Mouse (Mus musculus): ENCODE results near the gene Ror1.

The Ror1 gene

DNA sequence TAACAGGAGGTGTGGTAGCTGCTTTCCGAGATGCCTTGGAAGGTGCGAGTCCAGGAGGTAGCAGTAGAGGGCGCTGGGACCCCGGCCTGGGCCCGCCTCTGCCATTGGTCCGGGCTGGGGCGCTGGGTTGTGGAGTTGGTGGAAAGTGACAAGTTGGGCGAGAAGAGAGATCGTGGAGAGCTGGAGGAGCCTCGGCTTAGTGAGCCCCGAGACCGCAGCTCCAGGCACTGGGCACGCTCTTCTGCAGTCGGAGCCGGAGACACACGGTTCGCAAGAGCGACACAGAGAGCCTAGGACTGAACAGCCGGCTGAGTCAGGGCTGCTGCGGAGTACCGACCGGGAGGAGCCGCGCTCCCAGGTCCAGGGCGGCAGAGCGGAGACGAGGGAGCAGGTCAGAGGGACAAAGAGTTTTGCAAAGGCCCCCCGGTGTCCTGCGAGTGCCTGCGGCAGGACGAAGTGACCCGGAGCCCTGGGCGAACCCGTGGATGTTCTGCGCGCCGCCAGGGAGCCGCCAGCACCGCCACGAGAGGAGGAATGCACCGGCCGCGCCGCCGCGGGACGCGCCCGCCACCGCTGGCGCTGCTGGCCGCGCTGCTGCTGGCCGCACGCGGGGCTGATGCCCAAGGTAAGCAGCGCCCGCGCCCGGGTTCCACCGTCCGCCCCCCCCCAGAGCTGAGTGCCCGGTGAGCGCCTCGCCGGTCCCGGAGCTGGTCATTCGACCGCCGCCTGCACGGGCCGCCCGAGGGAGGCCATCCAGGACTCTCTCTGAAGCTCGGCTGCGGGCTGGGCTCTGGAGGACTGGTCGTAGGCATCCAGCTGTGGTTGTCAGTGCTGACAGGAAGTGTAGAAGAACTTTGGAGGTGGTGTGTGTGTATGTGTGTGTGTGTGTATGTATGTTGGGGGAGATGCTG, at the start of gene Ror1:
Ror1 (plus strand) TSS at position 107 of the 911 bp plus-strand sequence.
- ATAC-seq (ENCODE audit: insufficient number of reproducible peaks, low FRiP score, low TSS enrichment): peak; percentile 89

DNA sequence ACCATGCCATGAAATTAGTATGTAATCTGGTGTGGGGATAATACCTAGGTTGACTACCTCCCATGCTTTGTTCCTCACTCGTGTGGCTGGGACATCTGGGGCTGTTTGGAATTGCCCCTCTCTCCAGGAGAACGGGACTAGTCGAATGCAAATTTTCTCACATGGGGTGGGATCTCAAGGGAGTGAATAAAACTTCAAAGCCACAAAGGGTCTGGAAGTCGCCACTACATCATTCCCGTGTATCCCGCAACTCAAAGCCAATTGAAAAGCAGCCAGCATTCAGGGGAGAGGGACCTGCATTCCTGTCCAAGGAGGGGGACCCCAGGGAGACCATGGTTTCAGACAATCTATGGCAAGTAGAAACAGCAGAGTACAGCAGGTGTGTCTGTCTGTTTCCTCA, 48.5 kb upstream of the Ror1 start:
- ATAC-seq (ENCODE audit: insufficient number of reproducible peaks, low FRiP score, low TSS enrichment): no peak

DNA sequence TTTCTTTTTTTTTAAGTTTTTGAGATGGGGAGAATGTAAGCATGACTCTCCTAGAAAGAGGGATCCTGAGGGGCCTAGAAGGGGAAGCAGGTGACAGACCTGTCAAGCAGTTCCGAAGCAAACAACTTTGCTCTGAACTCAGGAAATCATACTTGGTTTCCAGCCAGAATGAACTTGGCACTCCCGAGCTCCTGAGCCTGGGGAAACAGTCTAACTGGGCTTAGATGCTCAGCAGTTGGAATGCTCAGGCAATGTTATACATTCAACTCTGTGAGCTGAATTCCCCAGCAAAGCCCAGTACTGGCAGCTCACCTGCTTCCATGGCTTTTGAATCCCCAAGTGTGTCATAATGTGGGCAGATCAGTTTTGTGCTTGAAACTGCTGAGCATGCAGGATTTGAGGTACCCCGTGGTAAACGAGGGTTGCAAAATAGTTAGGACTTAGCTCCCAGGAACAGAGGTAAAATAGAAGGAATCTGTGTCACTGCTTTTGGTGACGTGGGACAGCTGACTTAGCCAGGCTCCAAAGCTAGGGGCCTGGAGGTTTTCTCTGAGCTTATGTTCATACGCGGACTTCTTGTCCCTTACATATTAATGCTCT, 47.1 kb upstream of the Ror1 start:
- no peak for ATAC-seq (ENCODE audit: insufficient number of reproducible peaks, low FRiP score, low TSS enrichment)

DNA sequence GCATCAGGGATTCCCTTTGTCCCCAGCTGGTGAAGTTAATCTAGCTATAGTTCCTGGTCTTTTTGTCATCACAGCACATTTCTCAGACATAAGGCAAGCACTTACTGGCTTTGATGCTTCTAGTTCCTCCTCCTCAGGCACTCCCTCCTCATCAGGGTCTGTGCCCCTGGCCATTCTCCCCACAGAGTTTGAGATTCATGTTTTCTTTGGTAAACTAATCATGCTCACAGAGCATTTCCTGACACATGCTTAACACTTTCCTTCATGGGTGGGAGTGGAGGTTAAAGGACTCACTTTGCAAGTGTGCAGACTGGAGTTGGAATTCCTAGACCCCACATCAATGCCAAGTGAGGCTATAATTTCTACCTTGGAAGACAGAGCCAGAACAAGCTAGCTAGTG, 43.8 kb upstream of the Ror1 start:
- ATAC-seq (ENCODE audit: insufficient number of reproducible peaks, low FRiP score, low TSS enrichment): no peak

DNA sequence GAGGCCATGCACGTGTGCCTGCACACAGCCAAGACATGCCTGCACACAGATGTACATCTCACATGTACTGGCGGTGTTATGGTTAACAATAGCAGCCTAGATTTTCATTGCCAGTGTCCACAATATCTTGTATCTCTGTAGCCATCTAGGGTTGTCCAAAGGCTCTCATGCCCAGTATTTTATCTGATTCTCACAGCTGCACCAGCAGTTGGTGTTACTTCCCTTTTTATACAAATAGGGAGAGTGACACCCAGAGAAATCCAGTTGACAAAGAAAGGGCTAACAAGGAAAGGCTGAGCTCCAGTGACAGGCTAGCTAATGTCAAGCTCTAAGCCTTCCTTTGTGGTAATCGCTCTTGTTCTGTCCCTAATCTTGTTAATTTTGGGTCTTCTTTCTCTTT, 43.3 kb upstream of the Ror1 start:
- no peak for ATAC-seq (ENCODE audit: insufficient number of reproducible peaks, low FRiP score, low TSS enrichment)

DNA sequence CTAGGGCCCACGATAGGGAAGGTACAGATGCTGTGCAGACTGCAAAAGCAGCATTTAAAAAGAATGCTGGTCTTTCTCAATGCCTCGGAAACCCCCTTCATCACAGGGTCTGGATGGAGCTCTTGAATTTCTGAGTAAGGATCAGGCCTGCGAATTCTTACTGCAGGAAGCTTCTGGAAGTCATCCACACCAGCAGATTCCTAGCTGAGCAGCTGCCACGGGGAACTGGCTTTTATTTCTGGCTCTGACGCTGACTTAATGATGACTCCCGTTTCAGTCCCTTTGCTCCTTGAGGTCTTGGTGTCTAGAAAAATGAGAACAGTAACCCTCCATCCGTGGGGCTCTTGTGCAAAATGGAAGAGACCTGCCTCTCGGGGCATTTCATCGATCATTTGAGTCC, 39.5 kb upstream of the Ror1 start:
- no peak for ATAC-seq (ENCODE audit: insufficient number of reproducible peaks, low FRiP score, low TSS enrichment)

DNA sequence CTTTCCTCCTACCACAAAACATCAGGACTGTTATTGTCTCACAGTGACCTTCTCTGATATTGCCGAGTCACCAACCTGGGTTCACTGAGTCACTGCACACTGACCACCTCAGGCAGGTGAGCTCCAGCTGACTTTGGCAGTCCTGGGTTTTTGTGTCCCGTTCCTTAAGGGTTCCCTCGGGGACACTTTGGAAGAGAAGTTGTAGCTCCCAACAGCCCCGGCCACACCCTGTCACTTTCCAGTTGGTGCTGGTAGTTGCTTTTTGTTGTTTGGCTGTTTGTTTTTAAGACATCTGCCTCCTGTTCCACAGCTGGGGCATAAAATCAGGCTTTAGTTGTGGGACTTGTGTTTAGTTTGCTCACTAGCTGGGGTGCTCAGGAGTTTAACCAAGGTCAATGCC, 39.1 kb upstream of the Ror1 start:
- ATAC-seq (ENCODE audit: insufficient number of reproducible peaks, low FRiP score, low TSS enrichment): no peak

DNA sequence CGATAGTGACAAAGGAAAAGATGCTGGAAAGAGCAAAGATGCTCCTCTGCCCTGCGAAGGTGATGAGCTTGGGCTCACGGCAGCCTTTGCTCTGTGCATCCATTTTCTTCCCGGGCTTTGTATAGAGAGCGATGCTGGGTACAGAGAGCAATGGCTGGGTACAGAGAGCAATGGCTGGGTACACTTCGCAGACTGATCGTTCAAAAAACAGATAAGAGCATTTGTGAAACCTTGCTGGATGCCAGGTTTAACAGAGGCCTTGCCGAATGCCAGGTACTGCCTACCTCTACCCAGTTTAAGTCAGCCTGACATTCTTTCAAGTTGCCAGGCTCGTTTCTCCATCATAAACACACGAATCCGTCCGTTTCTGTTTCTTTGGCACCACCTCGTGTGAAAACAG, 38.2 kb upstream of the Ror1 start:
- no peak for ATAC-seq (ENCODE audit: insufficient number of reproducible peaks, low FRiP score, low TSS enrichment)

DNA sequence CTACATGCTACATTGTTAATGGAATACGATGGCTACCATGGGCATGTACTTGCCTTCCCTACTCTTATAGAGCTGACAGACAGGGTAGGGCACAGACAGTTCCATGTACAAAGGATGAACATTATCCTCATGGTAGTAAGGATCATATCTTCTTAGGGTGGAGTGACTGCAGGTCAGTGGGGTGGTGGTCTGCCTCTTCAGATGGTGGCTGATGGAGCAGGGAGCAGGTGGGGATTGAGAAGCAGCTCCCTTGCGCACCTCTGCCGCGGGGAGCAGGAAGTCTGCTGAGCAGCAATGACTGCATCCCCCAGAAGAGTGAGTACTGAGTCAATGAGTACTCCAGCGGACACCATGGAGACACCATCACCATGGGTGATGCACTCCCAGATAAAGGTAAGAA, 37.0 kb upstream of the Ror1 start:
- no peak for ATAC-seq (ENCODE audit: insufficient number of reproducible peaks, low FRiP score, low TSS enrichment)

DNA sequence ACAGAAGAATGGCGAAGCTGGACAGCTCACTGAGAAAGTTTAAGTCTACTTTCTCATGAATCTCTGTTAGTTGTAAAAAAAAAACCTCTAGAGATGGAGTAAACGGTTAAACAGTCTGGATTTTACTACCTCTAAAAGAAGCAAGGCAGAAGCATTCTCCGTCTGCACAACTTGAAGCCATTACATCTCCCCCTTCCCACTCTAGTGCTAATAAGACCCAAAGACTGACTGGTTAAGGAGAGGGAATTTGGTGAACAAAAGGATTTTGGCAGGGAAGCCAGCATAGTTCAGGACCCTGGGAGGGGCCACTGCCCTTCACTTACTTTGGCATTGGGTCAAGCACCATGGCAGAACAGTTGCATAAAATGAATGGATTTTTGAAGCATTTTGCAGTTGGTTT, 35.8 kb upstream of the Ror1 start:
- ATAC-seq (ENCODE audit: insufficient number of reproducible peaks, low FRiP score, low TSS enrichment): no peak

DNA sequence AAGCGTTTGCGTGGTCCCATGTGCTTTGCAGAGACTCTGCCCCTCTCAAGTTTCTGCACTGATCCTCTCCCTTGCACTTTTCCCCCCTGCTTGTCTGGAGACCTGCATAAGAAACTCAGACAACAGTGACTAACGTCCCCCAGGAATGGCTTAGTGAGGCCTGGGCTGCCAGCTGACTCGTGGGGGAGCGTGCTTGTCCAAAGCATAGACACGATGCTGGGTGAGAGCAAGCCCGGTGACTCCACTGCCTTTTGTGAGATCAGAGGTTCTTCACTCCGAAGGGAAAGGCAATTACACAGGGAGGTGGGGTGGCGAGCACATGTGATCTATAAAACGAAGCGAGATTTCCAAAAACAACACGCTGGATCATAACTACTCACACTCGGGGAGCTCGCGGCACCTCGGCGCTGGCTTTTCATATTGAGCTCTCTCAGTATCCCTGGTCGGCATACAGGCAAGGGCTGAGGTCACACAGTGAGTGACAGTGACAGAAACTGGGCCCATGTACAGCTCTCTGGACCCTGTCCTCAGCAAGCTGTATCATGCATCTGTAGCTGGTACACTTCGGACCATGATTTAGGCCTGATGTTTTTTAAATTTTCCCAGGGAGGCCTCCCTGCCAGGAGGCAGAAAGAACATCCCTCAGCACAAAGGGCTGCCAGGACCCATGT, 34.1 kb upstream of the Ror1 start:
- no peak for ATAC-seq (ENCODE audit: insufficient number of reproducible peaks, low FRiP score, low TSS enrichment)

DNA sequence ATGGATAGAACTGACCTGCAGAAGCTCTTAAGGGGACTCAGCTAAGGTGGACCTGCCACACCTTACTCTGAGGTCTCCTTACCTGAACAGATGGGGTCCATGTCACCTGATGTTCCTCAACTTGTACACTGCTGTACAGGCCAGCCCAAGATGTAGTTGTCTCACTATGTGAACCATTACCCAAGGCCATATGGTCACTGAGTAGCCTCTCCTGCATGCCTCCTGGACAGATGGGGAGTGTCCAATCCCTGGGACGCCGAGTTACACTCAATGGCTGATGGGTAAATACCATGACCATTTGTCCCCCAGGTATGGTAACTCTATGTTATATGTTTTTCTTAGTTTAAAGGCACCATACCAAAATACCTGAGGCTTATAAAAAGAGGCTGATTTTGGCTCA, 29.9 kb upstream of the Ror1 start:
- no peak for ATAC-seq (ENCODE audit: insufficient number of reproducible peaks, low FRiP score, low TSS enrichment)

DNA sequence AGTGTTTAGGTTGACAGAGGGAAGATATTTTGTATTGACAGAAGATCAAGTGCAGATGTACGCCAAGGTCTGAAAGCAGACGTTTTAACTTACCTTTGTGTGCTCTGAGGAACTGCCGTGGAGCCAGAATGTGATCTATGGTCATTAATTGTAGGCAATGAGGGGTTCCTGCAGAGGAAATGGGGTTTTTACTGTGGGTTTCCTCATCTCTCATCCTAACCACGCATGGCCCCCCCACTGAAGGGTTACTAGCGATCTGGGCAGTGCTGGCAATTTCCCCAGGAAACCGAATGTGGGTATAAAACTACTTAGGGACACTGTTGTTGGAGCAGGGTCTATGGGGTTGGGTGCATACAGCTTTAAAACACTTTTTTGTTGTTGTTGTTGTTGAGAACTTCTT, 25.5 kb upstream of the Ror1 start:
- ATAC-seq (ENCODE audit: insufficient number of reproducible peaks, low FRiP score, low TSS enrichment): no peak

DNA sequence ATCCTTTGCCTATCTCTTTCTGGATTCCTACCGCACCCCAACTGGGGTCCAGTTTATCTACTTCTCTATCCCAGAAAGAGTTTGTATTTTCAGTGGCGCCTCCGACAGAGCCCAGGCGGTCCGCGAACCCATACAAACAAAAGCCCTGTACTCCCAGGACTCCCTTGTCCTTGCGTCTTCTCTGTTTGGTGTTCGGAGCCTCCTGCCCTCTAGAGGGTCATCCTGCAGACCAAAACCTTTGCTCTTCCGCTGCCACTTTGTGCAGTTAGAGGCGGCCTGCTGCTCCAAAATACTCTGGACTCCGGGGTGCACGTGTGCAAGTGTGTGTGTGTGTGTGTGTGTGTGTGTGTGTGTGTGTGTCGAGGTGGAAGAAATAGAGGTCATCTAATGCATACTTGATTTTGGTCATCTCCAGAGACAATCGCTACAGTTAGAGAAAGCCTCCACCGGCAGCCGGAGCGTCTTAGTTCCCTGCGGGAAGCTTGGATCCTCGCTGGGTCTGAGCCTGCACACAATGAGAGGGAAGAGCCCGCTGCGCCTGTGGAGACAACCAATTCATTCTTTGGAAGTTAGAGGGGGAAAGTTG, 1.1 kb downstream of the Ror1 start:
- ATAC-seq (ENCODE audit: insufficient number of reproducible peaks, low FRiP score, low TSS enrichment): no peak

DNA sequence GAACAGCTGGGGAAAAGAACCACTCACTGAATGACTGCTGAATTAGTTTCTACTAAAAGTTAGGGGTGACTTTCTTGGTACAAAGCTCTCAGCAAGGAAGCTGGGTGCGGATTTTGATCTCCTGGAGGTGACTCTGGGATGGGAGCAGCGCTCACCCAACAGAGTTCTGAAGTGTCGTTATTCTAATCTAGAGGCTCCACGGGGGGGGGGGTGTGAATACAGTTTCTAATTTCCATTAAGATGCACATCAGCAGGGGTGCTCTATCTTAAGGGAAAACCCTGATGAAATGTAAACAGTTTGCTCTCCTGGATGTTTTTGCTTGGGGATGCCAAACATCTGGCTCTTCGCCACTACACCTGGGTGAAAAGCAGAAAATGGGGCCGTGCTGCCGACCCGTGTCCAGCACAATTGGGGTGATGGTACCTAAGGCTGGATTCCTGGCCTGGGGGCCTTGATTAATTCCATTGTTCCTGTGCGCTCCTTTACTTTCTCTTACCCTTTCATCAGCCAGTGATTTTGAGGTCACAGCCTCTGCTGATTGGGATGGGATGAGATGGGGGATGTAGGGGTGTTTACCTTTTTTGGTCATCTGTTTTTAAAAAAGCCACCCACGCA, 1.9 kb downstream of the Ror1 start:
- no peak for ATAC-seq (ENCODE audit: insufficient number of reproducible peaks, low FRiP score, low TSS enrichment)

DNA sequence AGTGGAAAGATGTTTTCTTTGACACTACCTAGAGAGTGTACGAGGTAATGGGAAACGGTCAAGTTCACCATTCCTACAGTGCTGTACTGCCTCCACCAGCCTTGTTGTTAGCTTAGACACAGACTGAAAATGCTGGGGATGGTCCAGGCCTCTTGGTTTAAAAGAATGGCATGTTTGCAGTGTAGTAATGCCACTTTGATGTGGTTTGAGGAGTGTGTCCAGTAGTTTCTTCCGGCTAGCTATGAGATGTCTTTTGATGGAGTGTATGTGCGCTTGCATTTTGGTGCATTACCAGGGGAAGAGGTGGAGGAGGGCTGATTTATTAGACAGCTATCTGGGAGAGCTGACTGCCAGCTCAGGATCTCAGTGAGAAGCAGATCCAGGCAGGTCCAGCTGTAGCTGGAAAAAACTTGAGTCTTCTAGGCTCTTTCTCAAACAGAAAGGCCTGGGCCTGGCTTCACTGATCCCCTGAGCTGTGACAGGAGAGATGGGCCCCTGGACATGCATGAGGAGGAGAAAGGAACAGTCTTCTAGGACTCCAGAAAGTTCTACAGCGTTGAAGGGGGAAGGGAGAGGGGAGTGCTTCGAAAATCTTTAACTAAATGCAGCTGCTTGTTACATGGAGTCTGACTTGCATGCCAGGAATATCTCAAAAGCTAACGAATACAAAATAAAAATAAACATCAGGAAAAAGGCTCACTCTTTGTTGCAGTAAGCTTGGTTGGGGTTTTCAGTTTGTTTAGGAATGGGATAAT, 5.7 kb downstream of the Ror1 start:
- ATAC-seq (ENCODE audit: insufficient number of reproducible peaks, low FRiP score, low TSS enrichment): no peak

DNA sequence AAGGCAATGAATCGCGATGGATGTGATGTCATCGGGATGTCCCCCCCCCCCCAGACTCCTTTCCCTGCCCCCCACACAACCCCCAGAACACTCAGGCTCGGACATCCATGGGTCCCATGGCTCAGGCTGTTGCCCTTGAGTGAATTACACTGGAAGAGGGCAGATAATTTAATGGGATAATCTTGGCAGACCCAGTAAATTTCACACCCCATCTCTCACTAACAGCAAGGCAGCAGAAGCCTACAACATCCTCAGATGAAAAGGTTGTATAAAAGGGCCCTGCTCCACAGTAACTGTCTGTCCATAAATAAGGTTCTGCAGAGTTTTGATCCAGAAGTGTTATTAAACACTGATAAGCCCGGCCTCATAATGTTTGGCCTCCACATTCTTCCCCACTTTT, 6.3 kb downstream of the Ror1 start:
- ATAC-seq (ENCODE audit: insufficient number of reproducible peaks, low FRiP score, low TSS enrichment): no peak

DNA sequence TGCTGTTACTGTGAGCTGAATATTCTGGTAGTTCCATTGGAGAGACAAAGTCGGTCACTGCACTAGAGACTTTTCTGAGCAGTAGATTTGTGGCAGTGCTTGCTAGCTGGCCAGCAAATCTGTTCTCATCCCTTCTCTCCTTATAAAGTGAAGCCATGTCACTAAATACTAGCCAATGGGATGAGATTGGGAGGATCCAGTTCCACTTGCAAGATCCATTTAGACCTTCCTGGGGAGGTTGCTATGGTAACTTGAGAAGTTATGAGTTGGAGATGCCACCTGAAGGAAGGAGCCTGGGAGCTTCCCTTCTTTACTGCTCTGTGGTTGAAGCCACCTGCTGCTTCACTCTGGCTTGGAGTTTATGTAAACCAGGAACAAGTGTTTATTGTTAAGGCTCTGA, 8.7 kb downstream of the Ror1 start:
- ATAC-seq (ENCODE audit: insufficient number of reproducible peaks, low FRiP score, low TSS enrichment): no peak

DNA sequence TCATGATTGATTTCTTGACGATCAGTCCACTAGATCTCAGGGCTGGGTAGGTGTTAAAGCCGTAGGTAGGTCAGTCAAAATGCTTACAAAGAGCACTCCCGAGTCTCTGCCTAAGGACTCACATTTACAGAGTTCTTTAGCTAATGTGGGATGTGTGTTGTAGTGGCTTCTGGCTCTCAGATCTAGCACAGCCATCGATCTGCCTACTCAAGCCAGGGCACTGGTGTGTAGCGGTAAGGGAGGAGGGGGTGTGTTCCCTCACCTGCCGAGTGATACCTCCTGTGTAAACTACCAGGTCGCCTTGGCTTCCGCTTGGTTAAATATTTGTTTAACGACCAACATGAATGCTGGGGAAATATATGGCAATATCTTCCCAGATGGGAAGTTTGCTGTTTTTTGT, 12.0 kb downstream of the Ror1 start:
- ATAC-seq (ENCODE audit: insufficient number of reproducible peaks, low FRiP score, low TSS enrichment): no peak

DNA sequence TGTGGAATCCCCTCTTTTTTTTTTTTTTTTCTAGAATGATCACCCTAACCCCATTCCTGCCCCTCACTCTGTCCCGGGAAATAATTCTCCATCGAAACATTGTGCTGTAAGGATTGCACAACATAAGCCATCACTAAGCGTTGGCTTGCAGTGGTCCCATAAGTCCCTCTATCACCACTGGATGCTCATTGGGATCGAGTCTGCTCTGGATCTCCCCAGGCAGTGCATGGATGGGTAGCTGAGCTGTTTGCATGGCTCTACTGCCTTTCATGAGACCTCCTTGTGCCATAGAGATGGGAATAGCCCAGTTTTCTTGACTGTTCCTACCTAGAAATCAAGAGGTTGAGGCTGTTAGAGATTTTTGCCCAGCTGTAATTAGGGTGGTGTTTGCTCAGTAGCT, 13.0 kb downstream of the Ror1 start:
- ATAC-seq (ENCODE audit: insufficient number of reproducible peaks, low FRiP score, low TSS enrichment): no peak

All from cerebellum, adult (tissue).